Mouse (Mus musculus) kidney, adult 2 months (tissue): Measurements from ENCODE around the gene Ppp1r27. TPM values are rescaled to one million over a fixed set of nuclear protein-coding genes. Genes with fewer than 3 reads are reported as not detected.

Experiments
- DNase-seq: peaks from one replicate; pipeline ENCODE4 v3.0.0; 2021
- H3K27ac ChIP-seq: fragments of 200-500 bp; 2 replicates; pipeline ENCODE4 v1.5.1; 2012; ENCODE audit warnings: low read depth, low read length, control low read depth, inconsistent platforms; ENCODE audit not compliant: insufficient read depth
- H3K27me3 ChIP-seq: fragments of 200-500 bp; replicated peaks from 2 replicates; pipeline ENCODE4 v1.6.1; 2012; ENCODE audit warnings: mild to moderate bottlenecking, moderate library complexity, low read length, inconsistent platforms; ENCODE audit not compliant: control insufficient read depth, insufficient read depth
- H3K36me3 ChIP-seq: fragments of 200-500 bp; 2 replicates; pipeline ENCODE4 v1.6.1; 2012; ENCODE audit warnings: mild to moderate bottlenecking, moderate library complexity, low read length, inconsistent platforms; ENCODE audit not compliant: control insufficient read depth, insufficient read depth
- H3K4me1 ChIP-seq: fragments of 200-500 bp; 2 replicates; pipeline ENCODE4 v1.6.1; 2011; ENCODE audit warnings: low read length; ENCODE audit not compliant: control insufficient read depth, insufficient read depth
- H3K4me3 ChIP-seq: fragments of 200-500 bp; 2 replicates; pipeline ENCODE4 v1.5.1; 2011; ENCODE audit warnings: mild to moderate bottlenecking, low read depth, low read length, control low read depth; ENCODE audit not compliant: insufficient read depth
- CTCF ChIP-seq: fragments of 200-500 bp; conservative IDR thresholded peaks from 2 replicates; pipeline ENCODE4 v1.5.1; 2011; ENCODE audit warnings: low read depth, mild to moderate bottlenecking, control low read depth, low read length, moderate library complexity, mixed read lengths; ENCODE audit not compliant: insufficient read depth, insufficient read length
- POLR2A ChIP-seq: fragments of 200-500 bp; IDR thresholded peaks from one replicate; pipeline ENCODE4 v1.6.1; 2011; ENCODE audit warnings: low read depth, low read length, control low read depth
- WGBS: fragments of 180-500 bp; shearing (Covaris S2); methylation state at CpG from one replicate; pipeline ENCODE4 v1.1.7; 2018; 5-methylcytosine and 5-hydroxymethylcytosine counted together
- polyA plus RNA-seq: library from polyadenylated mRNA; depleted of rRNA; stranded (reverse); fragments of >200 nt; gene quantifications from 2 replicates; pipeline ENCODE4 v1.2.3, GENCODE M21; 2012

Ppp1r27 gene
- polyA plus RNA-seq, 1 experiment = 9.5 TPM

DNA sequence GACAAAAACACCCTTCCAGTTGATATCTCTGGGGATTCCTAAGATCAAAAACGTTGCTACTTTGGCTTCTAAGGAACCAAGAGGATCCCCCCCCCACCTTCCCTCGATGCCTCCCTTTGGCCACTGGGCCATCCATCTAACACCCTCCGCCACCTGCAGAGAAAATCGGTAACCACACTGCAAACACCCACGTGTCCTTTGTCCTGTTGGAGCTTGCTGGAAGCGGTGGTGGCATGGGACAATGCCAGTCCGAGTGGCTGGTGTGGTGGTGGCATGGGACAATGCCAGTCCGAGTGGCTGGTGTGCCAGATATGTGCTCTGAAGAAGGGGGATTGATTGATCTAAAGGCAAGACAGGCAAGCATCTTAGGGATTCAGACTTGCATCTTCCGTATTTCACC, 19.3 kb downstream of the Ppp1r27 start:
- Histone ChIP-seq H3K4me1 (0 out of 2 replicates have a peak, but pooled peaks cover 8% of the 10 kb centered on the region), H3K4me3 (peak overlapping the region; percentile 9; the same call in 1 of the 2 replicates), H3K36me3 (no peaks in the 10 kb centered on the region), H3K27me3 (0 out of 2 replicates have a peak, but pooled peaks cover 2% of the 10 kb centered on the region), H3K27ac (peak overlapping the region; percentile 62; the same call in 1 of the 2 replicates)
- WGBS = 33% methylated on average over 9 of the region's 9 CpGs
- no peak for TF ChIP-seq CTCF
- DNase-seq = peak; percentile 63

DNA sequence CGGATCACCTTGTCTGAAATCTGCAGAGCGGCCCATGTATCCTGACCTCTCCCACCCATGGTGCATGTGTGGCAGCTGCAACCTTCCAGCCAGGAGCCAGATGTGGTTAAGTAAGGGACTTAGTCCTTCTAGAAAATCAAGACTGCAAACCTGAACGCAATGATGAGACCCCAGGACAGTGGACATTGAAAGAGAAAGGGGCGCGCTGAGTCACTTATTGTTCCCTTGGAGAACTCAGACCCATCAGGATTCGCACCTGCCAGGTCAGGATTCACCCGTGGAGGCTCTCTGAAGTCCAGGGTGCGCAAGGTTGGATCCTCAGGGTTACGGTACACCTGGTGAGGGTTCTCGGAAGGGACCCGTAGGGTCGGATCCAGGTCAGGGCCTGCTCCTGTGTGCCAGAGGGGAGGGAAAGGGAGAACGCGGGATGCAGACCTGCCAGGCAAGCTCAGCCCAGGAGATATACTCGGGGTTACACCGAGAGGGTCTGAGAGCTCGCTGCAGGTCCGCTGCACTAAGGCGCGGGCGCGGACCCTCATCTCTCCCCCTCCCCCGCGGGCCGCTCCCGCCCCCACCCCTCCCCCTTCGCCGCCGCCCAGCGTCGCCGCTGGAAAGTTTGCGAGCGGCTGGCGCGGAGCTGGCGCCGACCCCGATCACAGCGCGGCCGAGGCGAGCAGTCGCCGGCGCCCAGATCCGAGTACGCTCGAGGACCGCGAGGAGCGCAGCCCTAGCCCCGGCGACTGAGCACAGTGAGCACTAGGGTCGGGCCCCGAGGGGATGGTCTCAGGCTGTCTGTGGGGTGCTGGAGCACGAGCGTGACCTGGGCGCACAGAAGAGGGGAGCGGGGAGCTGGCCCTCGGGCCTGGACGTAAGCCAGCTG, 20.6 kb downstream of the Ppp1r27 start, which contains the start of gene Gcgr:
Gene Gcgr (plus strand): TSS at position 615 of the 880 bp plus-strand sequence.
- peak within 1 kb of the TSS; percentile 52 for H3K4me3 ChIP-seq
- TF ChIP-seq POLR2A (no peak), CTCF (no peak)
- DNase-seq = no peak
- H3K27me3 ChIP-seq = 0 out of 2 replicates have a peak, but pooled peaks cover 2% of the 10 kb centered on the region
- 0 out of 2 replicates have a peak, but pooled peaks cover 8% of the 10 kb centered on the region for H3K4me1 ChIP-seq
- no peaks in the 10 kb centered on the region for H3K36me3 ChIP-seq
- H3K27ac ChIP-seq = peak within 1 kb of the TSS; percentile 62
- 13% methylated on average over 55 of the region's 62 CpGs for WGBS

DNA sequence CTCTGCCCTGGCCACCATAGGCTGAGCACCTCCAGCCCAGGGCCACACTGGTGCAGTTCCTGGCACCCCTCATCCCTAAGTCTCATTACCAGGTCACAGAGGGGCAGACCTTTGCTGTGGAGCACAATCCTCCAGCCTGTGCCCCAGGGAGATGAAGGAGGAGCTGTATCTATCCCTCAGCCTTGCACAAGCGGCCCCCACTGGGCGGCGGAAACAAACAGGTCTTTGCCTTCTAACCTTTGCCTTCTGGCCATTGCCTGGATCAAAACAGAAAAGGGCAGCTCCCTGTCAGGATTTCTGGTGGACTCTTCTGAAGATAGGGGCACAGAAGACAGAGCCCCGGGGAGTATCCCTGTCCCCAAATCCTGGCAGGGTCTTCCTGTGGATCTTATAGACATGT, 22.0 kb downstream of the Ppp1r27 start:
- WGBS = 63% methylated on average over 4 of the region's 4 CpGs
- no peak overlapping the region for H3K4me3 ChIP-seq
- TF ChIP-seq POLR2A (no peak), CTCF (no peak)
- no peak overlapping the region for H3K27ac ChIP-seq
- no peaks in the 10 kb centered on the region for H3K36me3 ChIP-seq
- peak; percentile 55 for DNase-seq
- 0 out of 2 replicates have a peak, but pooled peaks cover 8% of the 10 kb centered on the region for H3K4me1 ChIP-seq
- H3K27me3 ChIP-seq = 0 out of 2 replicates have a peak, but pooled peaks cover 2% of the 10 kb centered on the region

DNA sequence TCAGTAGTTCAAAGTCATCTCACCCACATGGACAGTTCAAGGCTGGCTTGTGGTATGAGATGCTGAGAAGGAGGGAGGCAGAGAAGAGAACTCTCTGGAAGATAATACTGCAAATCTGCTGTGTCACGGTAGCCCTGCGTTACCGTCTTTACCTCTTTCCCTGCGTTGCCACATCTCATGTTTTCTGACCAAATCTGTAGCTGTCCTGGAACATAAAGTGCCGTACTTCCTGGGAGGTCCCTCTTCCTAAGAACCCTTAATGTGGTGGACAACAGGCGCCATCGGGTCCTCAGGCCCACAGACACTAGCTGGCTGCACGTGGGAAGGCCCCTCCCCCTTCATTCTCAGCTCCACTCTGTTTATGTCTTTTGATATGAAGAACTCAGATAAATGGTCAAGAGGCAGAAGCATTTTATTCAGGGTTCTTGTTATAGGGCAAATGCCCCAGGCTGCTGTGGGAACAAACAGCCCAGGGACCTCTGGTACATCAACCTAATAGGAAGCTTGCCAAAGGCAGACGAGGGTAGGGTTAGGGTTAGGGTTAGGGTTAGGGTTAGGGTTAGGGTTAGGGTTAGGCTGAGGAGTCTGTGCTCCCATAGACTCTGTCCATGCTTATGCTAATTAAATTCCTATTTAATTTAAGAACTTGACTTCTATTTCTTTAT, 23.1 kb downstream of the Ppp1r27 start:
- no peak for DNase-seq
- 81% methylated on average over 9 of the region's 9 CpGs for WGBS

DNA sequence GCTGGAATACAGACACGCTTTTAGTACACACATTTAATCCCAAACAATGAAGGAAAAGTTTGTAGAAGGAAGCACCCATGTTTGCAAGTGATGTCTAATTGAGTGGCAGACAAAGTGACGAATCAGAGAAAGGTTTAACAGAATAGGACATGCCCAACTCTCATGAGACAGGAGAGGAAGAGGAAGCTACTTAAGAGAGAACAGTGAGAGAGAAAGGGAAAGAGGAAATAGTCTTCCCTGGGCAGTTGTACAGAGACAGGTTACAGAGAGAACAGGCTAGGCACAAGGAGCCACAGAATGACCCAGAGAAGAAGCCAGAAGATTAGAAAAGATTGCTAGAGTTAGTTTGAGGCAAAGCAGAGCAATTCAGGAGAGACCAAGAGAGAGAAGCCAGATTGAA, 25.0 kb downstream of the Ppp1r27 start:
- H3K27me3 ChIP-seq = 0 out of 2 replicates have a peak, but pooled peaks cover 2% of the 10 kb centered on the region
- H3K27ac ChIP-seq = no peak overlapping the region
- no peak for TF ChIP-seq POLR2A
- TF ChIP-seq CTCF = no peak
- H3K4me1 ChIP-seq = 0 out of 2 replicates have a peak, but pooled peaks cover 6% of the 10 kb centered on the region
- H3K4me3 ChIP-seq = no peak overlapping the region
- no peak for DNase-seq
- no peaks in the 10 kb centered on the region for H3K36me3 ChIP-seq
- WGBS = 91% methylated on average over 2 of the region's 2 CpGs

More for the DNA sequence above, 23.1 kb downstream of the Ppp1r27 start:
- Histone ChIP-seq H3K27me3 (0 out of 2 replicates have a peak, but pooled peaks cover 2% of the 10 kb centered on the region), H3K27ac (no peak overlapping the region), H3K36me3 (no peaks in the 10 kb centered on the region), H3K4me1 (0 out of 2 replicates have a peak, but pooled peaks cover 8% of the 10 kb centered on the region), H3K4me3 (no peak overlapping the region)
- no peak for TF ChIP-seq CTCF
- TF ChIP-seq POLR2A = no peak

DNA sequence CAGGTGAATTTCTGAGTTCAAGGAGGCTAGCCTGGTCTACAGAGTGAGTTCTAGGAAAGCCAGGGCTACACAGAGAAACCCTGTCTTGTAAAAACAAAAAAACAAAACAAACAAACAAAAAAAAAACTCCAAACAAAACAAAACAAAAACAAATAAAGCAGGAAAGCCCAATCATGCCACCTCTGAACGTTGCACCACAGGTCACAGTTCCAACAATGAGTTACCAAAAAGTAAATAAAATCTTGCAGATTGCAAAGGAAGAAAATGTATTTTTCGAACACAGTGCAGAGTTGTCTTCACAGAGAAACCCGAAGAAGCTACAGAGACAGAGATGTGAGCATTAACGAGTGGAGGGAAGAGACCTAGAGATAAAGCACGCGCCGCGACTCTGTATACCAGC, 28.4 kb downstream of the Ppp1r27 start:
- DNase-seq = no peak
- no peak overlapping the region for H3K27ac ChIP-seq
- H3K27me3 ChIP-seq = no peaks in the 10 kb centered on the region
- no peak overlapping the region for H3K4me3 ChIP-seq
- no peaks in the 10 kb centered on the region for H3K36me3 ChIP-seq
- TF ChIP-seq CTCF = no peak
- TF ChIP-seq POLR2A = no peak
- WGBS = 80% methylated on average over 8 of the region's 8 CpGs
- H3K4me1 ChIP-seq = no peaks in the 10 kb centered on the region
